Mouse (Mus musculus) hindbrain, postnatal 0 days (tissue): ENCODE measurements at regions not wholly inside any gene's neighbourhood (a gene's known extent, or its start where the extent isn't known, plus 50 kb on each side); places are given as distances from the start of the nearest gene placed in this dataset.
A peak's percentile ranks its signal among the peaks of the same experiment; 100 is the strongest.
"Not testable (repeated sequence)": the region's sequence is repeated elsewhere in the genome, so short reads cannot be mapped to it uniquely, and the experiment has no call there.

Source experiments
- ATAC-seq: fragments of 200-750 bp; cut with Nextera tagmentation; 2 replicates; pipeline ENCODE4 v1.8.0; 2017; ENCODE audit warnings: mild to moderate bottlenecking, moderate TSS enrichment, moderate library complexity
- DNase-seq: peaks from one replicate; pipeline ENCODE4 v3.0.0-alpha.2; 2015; ENCODE audit warnings: low spot score
- H3K27ac ChIP-seq: fragments of 300-500 bp; sonication (generic); 2 replicates; pipeline ENCODE4 v1.5.1; 2014; ENCODE audit warnings: mild to moderate bottlenecking
- H3K27me3 ChIP-seq: fragments of 300-500 bp; sonication (generic); 2 replicates; pipeline ENCODE4 v1.6.1; 2014; ENCODE audit warnings: low read length, mixed read lengths; ENCODE audit not compliant: insufficient read depth
- H3K36me3 ChIP-seq: fragments of 300-500 bp; sonication (generic); 2 replicates; pipeline ENCODE4 v1.6.1; 2014; ENCODE audit warnings: low read length, mixed read lengths; ENCODE audit not compliant: insufficient read depth
- H3K4me1 ChIP-seq: fragments of 300-500 bp; sonication (generic); 2 replicates; pipeline ENCODE4 v1.6.1; 2014; ENCODE audit warnings: antibody characterized with exemption, low read length, mixed read lengths; ENCODE audit not compliant: insufficient read depth
- H3K4me2 ChIP-seq: fragments of 300-500 bp; sonication (generic); 2 replicates; pipeline ENCODE4 v1.6.1; 2014; ENCODE audit warnings: low read depth, mild to moderate bottlenecking, low read length, moderate library complexity, mixed read lengths
- H3K4me3 ChIP-seq: fragments of 300-500 bp; sonication (generic); 2 replicates; pipeline ENCODE4 v1.5.1; 2014; ENCODE audit warnings: low read length
- H3K9ac ChIP-seq: fragments of 300-500 bp; sonication (generic); replicated peaks from 2 replicates; pipeline ENCODE4 v1.6.1; 2014; ENCODE audit warnings: mild to moderate bottlenecking, low read length, moderate library complexity, mixed read lengths
- H3K9me3 ChIP-seq: fragments of 300-500 bp; sonication (generic); 2 replicates; pipeline ENCODE4 v1.6.1; 2016; ENCODE audit warnings: low read length, mixed read lengths
- WGBS: fragments of 180-500 bp; shearing (Covaris S2); extraction: QIAGEN DNeasy Blood & Tissue Kit; methylation state at CpG from one replicate; pipeline ENCODE4 v1.1.7; 2014; 5-methylcytosine and 5-hydroxymethylcytosine counted together

DNA sequence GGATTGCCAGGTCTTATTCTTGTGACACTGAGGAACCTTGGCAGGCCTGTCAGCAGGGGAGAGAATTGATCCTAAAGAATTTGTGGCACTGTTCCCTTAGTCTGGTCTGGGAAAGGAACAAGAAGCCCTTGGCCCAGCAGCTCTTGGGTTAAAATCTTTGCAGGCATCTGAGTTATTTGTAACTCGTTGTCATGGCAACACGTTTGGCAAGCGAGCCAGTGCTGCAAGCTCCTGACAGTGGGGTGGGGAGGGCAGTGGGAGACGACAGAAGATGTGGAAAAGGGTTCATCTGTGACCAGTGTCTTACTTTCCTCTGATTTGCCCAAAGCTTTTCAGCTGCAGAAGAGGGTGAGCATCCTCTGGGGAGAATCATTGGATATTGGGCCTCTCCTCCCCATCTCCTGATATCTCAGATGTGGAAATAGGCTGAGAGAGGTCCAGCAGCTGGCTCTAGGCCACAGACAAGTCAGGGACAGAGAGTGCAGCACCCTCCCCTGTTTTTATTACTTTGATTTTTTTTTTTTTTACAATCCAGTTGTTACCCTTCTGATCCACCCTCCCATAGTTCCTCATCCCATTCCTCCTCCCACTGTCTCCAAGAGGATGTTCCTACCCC lies 92.4 kb upstream of the Huwe1 start:
- peak; percentile 79 for ATAC-seq
- H3K27me3 ChIP-seq, H3K4me2 ChIP-seq, H3K9me3 ChIP-seq, H3K4me1 ChIP-seq, H3K4me3 ChIP-seq, H3K9ac ChIP-seq, H3K36me3 ChIP-seq: not testable (repeated sequence)
- peak overlapping the region; percentile 11; the same call in 1 of the 2 replicates for H3K27ac ChIP-seq
- 14% methylated on average over 4 of the region's 4 CpGs for WGBS
- peak; percentile 86 for DNase-seq
